Mouse (Mus musculus): ENCODE data around the gene Farp1. TPM values are rescaled to one million over a fixed set of nuclear protein-coding genes. Genes with fewer than 3 reads are reported as not detected.

Farp1 gene
- polyA plus RNA-seq, 1 experiment from 2014 or later = 23.8 TPM

DNA sequence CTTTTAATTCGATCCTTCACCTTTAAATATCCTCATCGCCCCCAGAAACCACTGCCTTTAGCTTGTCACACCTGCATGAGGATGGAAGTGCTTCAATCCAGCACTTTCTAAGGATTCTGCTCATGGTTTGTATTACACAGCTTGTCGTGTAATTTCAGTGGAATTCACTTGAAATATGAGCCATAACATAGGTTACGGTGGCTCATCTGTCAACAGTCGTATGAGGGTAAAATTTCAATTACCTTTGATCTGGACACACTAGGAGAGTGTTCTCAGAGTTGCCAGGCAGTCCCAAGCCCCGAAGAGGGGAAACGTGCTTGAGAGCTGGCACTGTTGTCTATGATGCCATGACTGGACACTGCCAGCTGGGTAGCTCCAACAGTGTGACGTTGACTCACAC lies 77.1 kb downstream of the Farp1 start:
- H3K4me3 ChIP-seq (ENCODE audit: low read depth, low read length) = no peak overlapping the region
- ATAC-seq (ENCODE audit: insufficient read depth, low FRiP score, low TSS enrichment) = no peak
- H3K9ac ChIP-seq (ENCODE audit: low read length) = no peak overlapping the region
- no peaks in the 10 kb centered on the region for H3K9me3 ChIP-seq (ENCODE audit: control insufficient read depth, low read length)
- no peaks in the 10 kb centered on the region; the same call in 1 of the 2 replicates for H3K36me3 ChIP-seq (ENCODE audit: control insufficient read depth, insufficient read depth, low read length)
- H3K4me2 ChIP-seq (ENCODE audit: low read depth) = no peak overlapping the region
- 73% methylated on average over 8 of the region's 8 CpGs for WGBS
- no peak for DNase-seq (ENCODE audit: low spot score)
- no peak overlapping the region for H3K27ac ChIP-seq (ENCODE audit: low read depth, low read length)
- H3K4me1 ChIP-seq (ENCODE audit: control insufficient read depth, insufficient read depth, low read length) = peaks cover 15% of the 10 kb centered on the region
- no peaks in the 10 kb centered on the region for H3K27me3 ChIP-seq (ENCODE audit: control insufficient read depth, insufficient read depth, low read length)

GRCm38 (mm10) chr14:121113785-121114184 lies 78.8 kb downstream of the Farp1 start:
- no peak overlapping the region for H3K27ac ChIP-seq (ENCODE audit: low read depth, low read length)

GRCm38 (mm10) chr14:121116696-121117095 lies 81.7 kb downstream of the Farp1 start:
- ATAC-seq (ENCODE audit: insufficient read depth, low FRiP score, low TSS enrichment) (no peak), DNase-seq (ENCODE audit: low spot score) (no peak)
- Histone ChIP-seq H3K27ac (ENCODE audit: low read depth, low read length) (no peak overlapping the region), H3K36me3 (ENCODE audit: control insufficient read depth, insufficient read depth, low read length) (no peaks in the 10 kb centered on the region; the same call in 1 of the 2 replicates), H3K4me2 (ENCODE audit: low read depth) (no peak overlapping the region), H3K27me3 (ENCODE audit: control insufficient read depth, insufficient read depth, low read length) (no peaks in the 10 kb centered on the region), H3K4me3 (ENCODE audit: low read depth, low read length) (no peak overlapping the region), H3K4me1 (ENCODE audit: control insufficient read depth, insufficient read depth, low read length) (no peaks in the 10 kb centered on the region), H3K9me3 (ENCODE audit: control insufficient read depth, low read length) (no peaks in the 10 kb centered on the region), H3K9ac (ENCODE audit: low read length) (no peak overlapping the region)
- WGBS = 88% methylated on average over 4 of the region's 4 CpGs

More at GRCm38 (mm10) chr14:121113785-121114184, 78.8 kb downstream of the Farp1 start:
- no peak for DNase-seq (ENCODE audit: low spot score)
- no peak for ATAC-seq (ENCODE audit: insufficient read depth, low FRiP score, low TSS enrichment)
- Histone ChIP-seq H3K9me3 (ENCODE audit: control insufficient read depth, low read length) (no peaks in the 10 kb centered on the region), H3K4me1 (ENCODE audit: control insufficient read depth, insufficient read depth, low read length) (peaks cover 5% of the 10 kb centered on the region), H3K4me3 (ENCODE audit: low read depth, low read length) (no peak overlapping the region), H3K36me3 (ENCODE audit: control insufficient read depth, insufficient read depth, low read length) (no peaks in the 10 kb centered on the region; the same call in 1 of the 2 replicates), H3K9ac (ENCODE audit: low read length) (no peak overlapping the region), H3K4me2 (ENCODE audit: low read depth) (no peak overlapping the region), H3K27me3 (ENCODE audit: control insufficient read depth, insufficient read depth, low read length) (no peaks in the 10 kb centered on the region)
- WGBS = 89% methylated on average over 6 of the region's 6 CpGs

- no peak overlapping the region for H3K27ac ChIP-seq (ENCODE audit: low read depth, low read length)
- no peaks in the 10 kb centered on the region for H3K4me1 ChIP-seq (ENCODE audit: control insufficient read depth, insufficient read depth, low read length)
- no peaks in the 10 kb centered on the region; the same call in 1 of the 2 replicates for H3K36me3 ChIP-seq (ENCODE audit: control insufficient read depth, insufficient read depth, low read length)
- H3K4me3 ChIP-seq (ENCODE audit: low read depth, low read length) = no peak overlapping the region
- H3K27me3 ChIP-seq (ENCODE audit: control insufficient read depth, insufficient read depth, low read length) = no peaks in the 10 kb centered on the region
- H3K9me3 ChIP-seq (ENCODE audit: control insufficient read depth, low read length) = no peaks in the 10 kb centered on the region
- 86% methylated on average over 7 of the region's 7 CpGs for WGBS
- no peak overlapping the region for H3K9ac ChIP-seq (ENCODE audit: low read length)
- DNase-seq (ENCODE audit: low spot score) (no peak), ATAC-seq (ENCODE audit: insufficient read depth, low FRiP score, low TSS enrichment) (no peak)
- no peak overlapping the region for H3K4me2 ChIP-seq (ENCODE audit: low read depth)
These were observed 83.9 kb downstream of the Farp1 start for GRCm38 (mm10) chr14:121118860-121119259.

- no peak overlapping the region for H3K9ac ChIP-seq (ENCODE audit: low read length)
- no peak overlapping the region for H3K4me3 ChIP-seq (ENCODE audit: low read depth, low read length)
- no peaks in the 10 kb centered on the region for H3K9me3 ChIP-seq (ENCODE audit: control insufficient read depth, low read length)
- H3K27ac ChIP-seq (ENCODE audit: low read depth, low read length) = no peak overlapping the region
- H3K36me3 ChIP-seq (ENCODE audit: control insufficient read depth, insufficient read depth, low read length) = no peaks in the 10 kb centered on the region
- no peak overlapping the region for H3K4me2 ChIP-seq (ENCODE audit: low read depth)
- ATAC-seq (ENCODE audit: insufficient read depth, low FRiP score, low TSS enrichment) (no peak), DNase-seq (ENCODE audit: low spot score) (no peak)
- 84% methylated on average over 3 of the region's 3 CpGs for WGBS
- no peaks in the 10 kb centered on the region for H3K4me1 ChIP-seq (ENCODE audit: control insufficient read depth, insufficient read depth, low read length)
- no peaks in the 10 kb centered on the region for H3K27me3 ChIP-seq (ENCODE audit: control insufficient read depth, insufficient read depth, low read length)
These were observed 86.7 kb downstream of the Farp1 start for GRCm38 (mm10) chr14:121121664-121122063.

DNA sequence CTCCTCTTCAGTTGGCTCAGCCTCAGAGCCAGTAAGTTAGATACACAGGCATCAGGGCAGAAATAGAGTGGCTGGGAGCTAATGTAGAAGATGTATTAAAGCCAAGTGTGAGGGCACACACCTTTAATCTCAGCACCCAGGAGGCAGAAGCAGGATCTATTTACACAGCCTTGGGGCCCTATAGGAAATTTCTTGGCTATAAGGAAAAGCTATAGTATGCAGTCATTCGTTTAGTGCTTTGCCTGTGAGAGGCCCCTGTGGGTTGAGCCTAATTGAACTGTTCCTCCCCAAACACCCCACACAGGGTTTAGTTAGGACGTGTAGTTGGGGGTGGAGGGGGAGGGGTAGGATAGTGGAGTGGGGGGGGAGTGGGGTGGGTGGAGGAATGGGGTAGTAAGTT lies 87.9 kb downstream of the Farp1 start:
- no peaks in the 10 kb centered on the region for H3K36me3 ChIP-seq (ENCODE audit: control insufficient read depth, insufficient read depth, low read length)
- WGBS = 22% methylated on average over 2 of the region's 2 CpGs
- no peaks in the 10 kb centered on the region for H3K4me1 ChIP-seq (ENCODE audit: control insufficient read depth, insufficient read depth, low read length)
- no peak overlapping the region for H3K4me3 ChIP-seq (ENCODE audit: low read depth, low read length)
- H3K9me3 ChIP-seq (ENCODE audit: control insufficient read depth, low read length) = no peaks in the 10 kb centered on the region
- DNase-seq (ENCODE audit: low spot score) = no peak
- H3K9ac ChIP-seq (ENCODE audit: low read length) = no peak overlapping the region
- H3K27me3 ChIP-seq (ENCODE audit: control insufficient read depth, insufficient read depth, low read length) = no peaks in the 10 kb centered on the region
- no peak overlapping the region for H3K4me2 ChIP-seq (ENCODE audit: low read depth)
- H3K27ac ChIP-seq (ENCODE audit: low read depth, low read length) = no peak overlapping the region
- no peak for ATAC-seq (ENCODE audit: insufficient read depth, low FRiP score, low TSS enrichment)

GRCm38 (mm10) chr14:121124409-121125010 lies 89.5 kb downstream of the Farp1 start:
- no peak overlapping the region for H3K4me3 ChIP-seq (ENCODE audit: low read depth, low read length)
- no peak overlapping the region for H3K27ac ChIP-seq (ENCODE audit: low read depth, low read length)
- ATAC-seq (ENCODE audit: insufficient read depth, low FRiP score, low TSS enrichment) = no peak
- no peak overlapping the region for H3K9ac ChIP-seq (ENCODE audit: low read length)
- no peaks in the 10 kb centered on the region for H3K9me3 ChIP-seq (ENCODE audit: control insufficient read depth, low read length)
- no peak overlapping the region for H3K4me2 ChIP-seq (ENCODE audit: low read depth)
- no peaks in the 10 kb centered on the region for H3K27me3 ChIP-seq (ENCODE audit: control insufficient read depth, insufficient read depth, low read length)
- 95% methylated on average over 8 of the region's 8 CpGs for WGBS
- no peak for DNase-seq (ENCODE audit: low spot score)
- H3K36me3 ChIP-seq (ENCODE audit: control insufficient read depth, insufficient read depth, low read length) = no peaks in the 10 kb centered on the region
- peaks cover 4% of the 10 kb centered on the region; the same call in 1 of the 2 replicates for H3K4me1 ChIP-seq (ENCODE audit: control insufficient read depth, insufficient read depth, low read length)

DNA sequence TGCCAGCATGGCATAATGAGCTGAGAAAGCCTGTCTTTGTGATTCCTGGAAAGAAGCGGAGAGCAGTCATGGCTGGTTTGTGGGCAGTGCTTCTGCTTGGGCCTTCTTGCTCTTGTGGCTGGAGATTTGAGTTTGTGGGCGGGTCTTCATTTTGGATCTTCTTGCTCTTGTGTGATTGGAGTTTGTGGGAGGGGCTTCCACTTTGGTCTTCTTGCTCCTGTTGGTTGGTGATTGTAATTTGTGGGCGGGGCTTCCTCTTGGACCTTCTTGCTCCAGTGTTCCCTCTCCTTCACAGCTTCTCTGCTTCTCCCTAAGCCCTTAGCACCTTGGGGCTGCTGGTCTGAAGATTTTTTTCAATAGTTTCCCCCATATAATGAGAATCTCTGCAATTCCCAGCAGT lies 90.7 kb downstream of the Farp1 start:
- Histone ChIP-seq H3K9me3 (ENCODE audit: control insufficient read depth, low read length) (no peaks in the 10 kb centered on the region), H3K4me3 (ENCODE audit: low read depth, low read length) (no peak overlapping the region), H3K27me3 (ENCODE audit: control insufficient read depth, insufficient read depth, low read length) (no peaks in the 10 kb centered on the region), H3K9ac (ENCODE audit: low read length) (no peak overlapping the region), H3K4me1 (ENCODE audit: control insufficient read depth, insufficient read depth, low read length) (peaks cover 4% of the 10 kb centered on the region; the same call in 1 of the 2 replicates), H3K27ac (ENCODE audit: low read depth, low read length) (no peak overlapping the region), H3K36me3 (ENCODE audit: control insufficient read depth, insufficient read depth, low read length) (no peaks in the 10 kb centered on the region), H3K4me2 (ENCODE audit: low read depth) (no peak overlapping the region)
- DNase-seq (ENCODE audit: low spot score) (no peak), ATAC-seq (ENCODE audit: insufficient read depth, low FRiP score, low TSS enrichment) (no peak)
- 93% methylated on average over 3 of the region's 3 CpGs for WGBS

DNA sequence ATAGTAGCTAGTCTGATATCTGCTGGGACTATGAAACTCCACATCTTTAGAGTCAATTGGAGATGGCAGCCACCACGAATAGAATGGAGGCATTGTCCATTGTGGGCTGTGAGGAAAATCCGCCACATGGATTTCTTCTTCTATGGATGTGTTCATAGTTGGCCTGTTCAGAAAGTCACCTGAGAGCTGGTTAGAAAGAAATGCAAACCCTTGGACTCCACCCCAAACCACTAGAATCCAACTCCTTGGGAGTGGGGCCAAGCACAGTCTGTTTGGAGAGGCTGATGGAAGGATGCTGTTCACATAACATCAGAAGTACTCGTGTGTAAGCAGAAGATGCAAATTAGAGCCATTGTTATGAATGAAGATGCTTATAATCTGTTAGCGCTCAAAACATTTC lies 91.3 kb downstream of the Farp1 start:
- Histone ChIP-seq H3K36me3 (ENCODE audit: control insufficient read depth, insufficient read depth, low read length) (no peaks in the 10 kb centered on the region), H3K9me3 (ENCODE audit: control insufficient read depth, low read length) (no peaks in the 10 kb centered on the region)
- 91% methylated on average over 4 of the region's 4 CpGs for WGBS

More for the DNA sequence above, 91.3 kb downstream of the Farp1 start:
- Histone ChIP-seq H3K9ac (ENCODE audit: low read length) (no peak overlapping the region), H3K4me3 (ENCODE audit: low read depth, low read length) (no peak overlapping the region), H3K27ac (ENCODE audit: low read depth, low read length) (no peak overlapping the region), H3K4me2 (ENCODE audit: low read depth) (no peak overlapping the region), H3K27me3 (ENCODE audit: control insufficient read depth, insufficient read depth, low read length) (no peaks in the 10 kb centered on the region), H3K4me1 (ENCODE audit: control insufficient read depth, insufficient read depth, low read length) (peaks cover 4% of the 10 kb centered on the region; the same call in 1 of the 2 replicates)
- ATAC-seq (ENCODE audit: insufficient read depth, low FRiP score, low TSS enrichment) (no peak), DNase-seq (ENCODE audit: low spot score) (no peak)
